Mouse (Mus musculus): ENCODE measurements around the gene Zfp619. TPM values are rescaled to one million over a fixed set of nuclear protein-coding genes. Genes with fewer than 3 reads are reported as not detected.
A peak's percentile ranks its signal among the peaks of the same experiment; 100 is the strongest.

Gene Zfp619
- polyA plus RNA-seq, 1 experiment from 2014 or later, result 2.8 TPM

DNA sequence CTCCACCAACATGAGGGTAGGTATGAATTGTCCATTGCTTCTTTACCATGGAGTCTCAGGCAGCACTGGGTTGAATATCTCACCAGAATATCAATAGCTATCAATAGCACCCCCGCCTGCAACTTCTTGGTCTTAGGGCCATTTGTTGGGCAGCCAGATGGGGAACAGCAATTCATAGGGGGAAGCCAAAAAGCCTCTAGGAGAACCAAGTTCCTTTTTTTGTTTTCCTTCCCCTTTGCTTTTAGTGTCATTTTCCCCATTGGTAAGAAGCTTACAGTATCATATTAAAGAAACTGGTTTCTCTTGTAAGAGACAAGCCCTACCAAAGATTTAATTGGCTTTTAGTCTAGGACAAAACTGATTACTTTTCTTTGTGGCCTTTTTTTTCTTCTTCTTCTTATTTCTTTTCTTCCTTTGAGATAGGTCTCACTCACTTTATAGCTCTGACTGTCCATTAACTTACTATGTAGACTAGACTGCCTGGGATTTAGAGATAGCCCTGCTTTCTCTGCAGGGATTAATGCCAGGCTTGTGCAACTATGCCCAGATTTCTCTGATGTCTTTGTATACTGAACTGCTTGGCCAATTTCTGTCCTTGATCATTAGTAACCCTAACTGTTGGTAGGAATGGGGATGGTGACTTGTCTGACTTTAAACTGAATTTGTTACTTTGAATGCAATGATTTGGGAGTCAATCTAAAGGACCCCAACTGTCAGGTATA lies 6.3 kb downstream of the Zfp619 start:
- no peak for ATAC-seq (replicated peaks; ENCODE audit: low FRiP score, low TSS enrichment, low read depth)
- Histone ChIP-seq H3K9me3 (ENCODE audit: control insufficient read depth, low read length) (0 out of 2 replicates have a peak, but pooled peaks cover 3% of the 10 kb centered on the region), H3K36me3 (ENCODE audit: control insufficient read depth, insufficient read depth, low read length) (no peaks in the 10 kb centered on the region), H3K27ac (ENCODE audit: low read depth) (no peak overlapping the region), H3K4me1 (replicated peaks; ENCODE audit: control insufficient read depth, insufficient read depth, low read length) (no peaks in the 10 kb centered on the region), H3K4me3 (ENCODE audit: low read depth, low read length) (no peak overlapping the region), H3K27me3 (replicated peaks; ENCODE audit: control insufficient read depth, insufficient read depth, low read length) (no peaks in the 10 kb centered on the region), H3K9ac (ENCODE audit: low read length) (no peak overlapping the region), H3K4me2 (ENCODE audit: low read length) (no peak overlapping the region)
- no peak for DNase-seq (ENCODE audit: low spot score)
- WGBS, result 83% methylated on average over 1 of the region's 1 CpGs

DNA sequence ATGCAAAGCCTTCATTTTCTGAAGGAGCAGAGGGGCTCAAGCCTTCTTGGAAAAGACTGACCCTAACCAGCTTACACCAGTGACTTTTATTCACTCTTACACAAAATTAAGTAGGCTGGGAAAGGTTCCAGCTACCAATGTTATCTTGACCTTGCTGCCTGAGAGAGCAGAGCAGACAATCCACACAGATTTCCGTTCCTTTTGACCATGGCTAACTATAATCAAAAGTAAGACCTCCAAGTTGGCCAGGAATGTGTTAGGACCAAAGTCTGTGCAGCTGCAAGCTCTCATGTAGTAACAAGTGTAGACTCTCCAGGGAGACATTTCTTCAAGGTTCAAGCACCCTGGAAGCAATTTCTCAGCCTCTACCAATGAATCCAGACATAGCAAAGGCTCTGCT lies 25.6 kb downstream of the Zfp619 start:
- Histone ChIP-seq H3K27me3 (replicated peaks; ENCODE audit: control insufficient read depth, insufficient read depth, low read length) (no peaks in the 10 kb centered on the region), H3K4me3 (ENCODE audit: low read depth, low read length) (no peak overlapping the region), H3K9ac (ENCODE audit: low read length) (no peak overlapping the region), H3K36me3 (ENCODE audit: control insufficient read depth, insufficient read depth, low read length) (no peaks in the 10 kb centered on the region), H3K4me1 (replicated peaks; ENCODE audit: control insufficient read depth, insufficient read depth, low read length) (no peaks in the 10 kb centered on the region; the same call in 1 of the 2 replicates), H3K27ac (ENCODE audit: low read depth) (no peak overlapping the region), H3K4me2 (ENCODE audit: low read length) (no peak overlapping the region), H3K9me3 (ENCODE audit: control insufficient read depth, low read length) (no peaks in the 10 kb centered on the region)
- no peak for ATAC-seq (replicated peaks; ENCODE audit: low FRiP score, low TSS enrichment, low read depth)
- no peak for DNase-seq (ENCODE audit: low spot score)
- WGBS, result 78% methylated on average over 1 of the region's 1 CpGs

DNA sequence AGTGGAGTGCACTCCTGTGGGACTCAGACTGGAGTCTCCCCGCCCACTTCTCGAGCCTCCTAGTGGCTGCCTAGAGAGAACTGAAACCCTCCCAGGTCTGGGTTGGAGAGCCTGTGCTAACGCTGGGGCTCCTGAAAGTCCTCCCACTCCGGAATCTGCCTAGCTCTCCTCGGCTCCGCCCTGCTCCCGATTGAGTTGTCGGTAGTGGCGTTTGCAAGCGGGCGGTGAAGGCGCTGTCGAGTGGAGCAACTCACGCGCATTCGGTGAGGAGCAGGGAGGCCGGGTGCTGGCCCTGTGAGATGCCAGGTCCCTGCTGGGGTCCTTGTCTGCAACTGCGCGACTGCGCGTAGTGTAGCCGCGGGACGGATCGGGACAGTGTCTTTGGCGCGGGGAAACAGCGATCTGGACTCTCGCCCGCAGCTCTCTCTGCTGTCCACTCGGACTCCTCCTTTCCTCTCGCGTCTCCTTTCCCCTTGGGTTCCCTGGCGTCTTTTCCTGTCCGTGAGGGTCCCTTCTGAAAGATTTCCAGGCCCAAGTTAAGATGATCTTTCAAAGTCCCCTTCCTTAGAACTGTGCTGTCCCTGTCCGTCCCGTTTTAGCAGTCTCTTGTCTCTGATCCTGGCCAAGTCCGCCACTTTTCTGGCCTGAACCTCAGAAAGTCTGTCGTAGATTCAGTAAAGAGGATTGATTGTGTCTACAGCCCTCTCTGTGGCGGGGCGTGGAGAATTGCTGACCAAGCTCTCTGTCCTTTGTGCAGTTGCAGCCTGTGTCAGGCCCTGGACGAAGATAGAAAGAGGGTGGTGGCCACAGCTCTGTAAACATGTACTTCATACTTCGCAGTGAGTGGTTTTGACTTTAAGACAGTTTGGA lies 26.9 kb downstream of the Zfp619 start:
- Histone ChIP-seq H3K9ac (ENCODE audit: low read length) (peak overlapping the region; percentile 85), H3K9me3 (ENCODE audit: control insufficient read depth, low read length) (no peaks in the 10 kb centered on the region), H3K36me3 (ENCODE audit: control insufficient read depth, insufficient read depth, low read length) (no peaks in the 10 kb centered on the region), H3K4me2 (ENCODE audit: low read length) (peak overlapping the region; percentile 57), H3K4me3 (ENCODE audit: low read depth, low read length) (peak overlapping the region; percentile 55), H3K4me1 (replicated peaks; ENCODE audit: control insufficient read depth, insufficient read depth, low read length) (no peaks in the 10 kb centered on the region; the same call in 1 of the 2 replicates), H3K27ac (ENCODE audit: low read depth) (peak overlapping the region; percentile 94), H3K27me3 (replicated peaks; ENCODE audit: control insufficient read depth, insufficient read depth, low read length) (no peaks in the 10 kb centered on the region)
- ATAC-seq (replicated peaks; ENCODE audit: low FRiP score, low TSS enrichment, low read depth), result peak; percentile 96
- WGBS, result under 1% methylated on average over 37 of the region's 43 CpGs
- DNase-seq (ENCODE audit: low spot score), result peak; percentile 91

DNA sequence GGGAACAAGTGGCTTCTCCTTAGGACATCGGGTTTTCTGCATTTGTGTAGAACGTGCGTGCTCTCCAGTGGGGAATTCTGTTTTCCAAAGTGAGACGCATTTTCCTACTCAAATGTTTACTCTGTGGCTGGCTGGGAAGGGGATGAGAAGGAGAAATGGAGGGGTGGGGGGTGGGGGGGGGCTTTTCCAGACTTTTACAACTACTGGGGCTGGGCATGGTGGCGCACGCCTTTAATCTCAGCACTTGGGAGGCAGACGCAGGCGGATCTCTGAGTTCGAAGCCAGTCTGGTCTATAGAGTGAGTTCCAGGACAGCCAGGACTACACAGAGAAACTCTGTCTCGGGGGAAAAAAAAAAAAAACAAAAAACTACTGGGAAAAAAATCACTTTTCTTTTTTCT lies 27.6 kb downstream of the Zfp619 start:
- no peaks in the 10 kb centered on the region for H3K36me3 ChIP-seq (ENCODE audit: control insufficient read depth, insufficient read depth, low read length)
- no peaks in the 10 kb centered on the region for H3K9me3 ChIP-seq (ENCODE audit: control insufficient read depth, low read length)
- peak overlapping the region; percentile 94 for H3K27ac ChIP-seq (ENCODE audit: low read depth)
- peak overlapping the region; percentile 57 for H3K4me2 ChIP-seq (ENCODE audit: low read length)
- H3K27me3 ChIP-seq (replicated peaks; ENCODE audit: control insufficient read depth, insufficient read depth, low read length), result no peaks in the 10 kb centered on the region
- peak overlapping the region; percentile 85 for H3K9ac ChIP-seq (ENCODE audit: low read length)
- ATAC-seq (replicated peaks; ENCODE audit: low FRiP score, low TSS enrichment, low read depth) (no peak), DNase-seq (ENCODE audit: low spot score) (no peak)
- WGBS, result 31% methylated on average over 10 of the region's 10 CpGs
- no peaks in the 10 kb centered on the region; the same call in 1 of the 2 replicates for H3K4me1 ChIP-seq (replicated peaks; ENCODE audit: control insufficient read depth, insufficient read depth, low read length)
- H3K4me3 ChIP-seq (ENCODE audit: low read depth, low read length), result peak overlapping the region; percentile 55

DNA sequence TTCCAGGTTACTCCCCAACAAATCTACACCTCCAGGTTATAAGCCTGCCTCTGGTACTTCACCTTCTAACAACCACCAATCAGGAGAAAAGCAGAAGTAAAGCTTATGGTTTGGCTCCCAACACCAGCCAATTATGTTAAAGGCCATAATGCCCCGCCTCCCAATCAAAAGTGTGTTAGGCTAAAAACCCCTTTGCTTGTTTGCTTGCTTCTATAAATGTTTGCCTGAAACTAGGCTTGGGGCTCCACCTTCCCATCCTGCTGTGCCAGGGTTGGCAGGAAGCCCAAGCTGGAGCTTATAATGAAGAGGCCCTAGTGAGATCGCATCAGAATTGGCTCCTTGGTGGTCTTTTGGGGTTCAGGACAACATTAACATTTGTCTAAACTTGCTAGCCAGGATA lies 31.8 kb downstream of the Zfp619 start:
- Histone ChIP-seq H3K36me3 (ENCODE audit: control insufficient read depth, insufficient read depth, low read length) (no peaks in the 10 kb centered on the region), H3K9ac (ENCODE audit: low read length) (no peak overlapping the region), H3K4me2 (ENCODE audit: low read length) (no peak overlapping the region), H3K9me3 (ENCODE audit: control insufficient read depth, low read length) (no peaks in the 10 kb centered on the region), H3K27ac (ENCODE audit: low read depth) (no peak overlapping the region), H3K27me3 (replicated peaks; ENCODE audit: control insufficient read depth, insufficient read depth, low read length) (no peaks in the 10 kb centered on the region), H3K4me1 (replicated peaks; ENCODE audit: control insufficient read depth, insufficient read depth, low read length) (0 out of 2 replicates have a peak, but pooled peaks cover 2% of the 10 kb centered on the region), H3K4me3 (ENCODE audit: low read depth, low read length) (no peak overlapping the region)
- DNase-seq (ENCODE audit: low spot score) (no peak), ATAC-seq (replicated peaks; ENCODE audit: low FRiP score, low TSS enrichment, low read depth) (no peak)
- WGBS, result 85% methylated on average over 2 of the region's 2 CpGs

DNA sequence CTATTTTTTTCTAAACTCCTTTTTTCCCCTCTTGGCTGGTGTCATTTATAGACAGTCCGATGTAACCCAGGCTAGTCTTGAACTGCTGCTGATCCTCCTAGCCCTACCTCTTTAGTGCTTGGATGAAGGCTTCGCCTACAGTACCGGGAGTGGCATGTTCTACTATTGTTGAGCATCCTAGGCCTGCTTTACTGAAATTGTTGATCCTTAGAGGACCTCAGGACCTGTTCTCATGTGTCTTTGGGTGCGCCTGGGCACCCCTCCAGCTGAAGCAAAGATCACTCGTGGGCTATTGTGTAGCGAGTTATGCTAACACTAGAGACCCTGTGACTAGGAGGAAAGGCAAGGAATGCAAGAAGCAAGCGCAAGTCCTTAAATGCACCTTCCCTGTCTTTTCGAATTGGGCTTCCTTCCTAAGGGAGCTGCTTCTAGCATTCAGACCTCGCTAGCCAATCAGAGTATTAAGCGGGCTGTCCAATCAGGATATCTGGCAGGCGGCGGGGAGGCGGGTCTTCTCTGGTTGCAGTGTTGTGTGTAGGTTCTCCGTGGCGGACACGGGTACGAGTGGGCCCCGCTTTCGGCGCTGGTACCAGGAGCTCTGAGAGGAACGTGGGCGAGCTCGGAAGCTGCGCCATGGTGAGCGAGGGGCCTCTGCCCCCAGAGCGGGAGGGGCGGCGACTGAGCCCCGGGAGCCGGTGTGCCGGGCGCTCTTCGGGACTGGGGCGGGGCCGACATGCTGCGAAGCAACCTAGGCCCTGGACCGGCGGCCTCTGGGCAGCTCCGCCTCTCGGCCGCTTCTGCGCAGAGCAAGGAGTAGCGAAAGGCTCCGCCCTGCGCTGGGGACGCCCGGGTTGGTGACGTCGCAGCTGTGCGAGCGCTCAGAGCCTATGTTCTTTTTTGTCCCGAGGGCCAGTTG lies 34.7 kb downstream of the Zfp619 start:
- peaks cover 17% of the 10 kb centered on the region for H3K36me3 ChIP-seq (ENCODE audit: control insufficient read depth, insufficient read depth, low read length)
- H3K9me3 ChIP-seq (ENCODE audit: control insufficient read depth, low read length), result no peaks in the 10 kb centered on the region
- 3% methylated on average over 52 of the region's 52 CpGs for WGBS
- peak overlapping the region; percentile 52 for H3K4me2 ChIP-seq (ENCODE audit: low read length)
- peak overlapping the region; percentile 79 for H3K9ac ChIP-seq (ENCODE audit: low read length)
- H3K4me1 ChIP-seq (replicated peaks; ENCODE audit: control insufficient read depth, insufficient read depth, low read length), result 0 out of 2 replicates have a peak, but pooled peaks cover 2% of the 10 kb centered on the region
- DNase-seq (ENCODE audit: low spot score) (peak; percentile 96), ATAC-seq (replicated peaks; ENCODE audit: low FRiP score, low TSS enrichment, low read depth) (peak; percentile 100)
- H3K4me3 ChIP-seq (ENCODE audit: low read depth, low read length), result peak overlapping the region; percentile 63
- peak overlapping the region; percentile 90 for H3K27ac ChIP-seq (ENCODE audit: low read depth)
- H3K27me3 ChIP-seq (replicated peaks; ENCODE audit: control insufficient read depth, insufficient read depth, low read length), result no peaks in the 10 kb centered on the region

DNA sequence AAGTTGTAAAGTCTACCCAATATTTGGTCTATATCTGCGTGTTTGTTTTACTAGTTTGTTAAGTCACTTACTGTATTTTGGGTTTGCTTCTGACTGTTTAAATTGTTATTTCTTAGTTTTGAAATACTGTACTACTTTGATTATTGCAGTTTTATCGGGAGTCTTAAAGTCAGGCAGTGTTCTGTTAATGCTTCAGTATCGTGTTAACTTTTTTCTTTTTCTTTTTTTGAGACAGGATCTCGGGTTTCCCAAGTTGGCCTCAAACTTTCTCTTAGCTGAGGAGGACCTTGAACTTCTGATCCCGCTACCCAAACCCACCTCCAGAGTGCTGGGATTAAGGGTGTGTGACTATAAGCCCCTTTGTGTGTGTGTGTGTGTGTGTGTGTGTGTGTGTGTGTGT lies 35.4 kb downstream of the Zfp619 start:
- peak overlapping the region; percentile 52 for H3K4me2 ChIP-seq (ENCODE audit: low read length)
- H3K4me3 ChIP-seq (ENCODE audit: low read depth, low read length), result peak overlapping the region; percentile 63
- 2% methylated on average over 5 of the region's 5 CpGs for WGBS
- no peaks in the 10 kb centered on the region for H3K9me3 ChIP-seq (ENCODE audit: control insufficient read depth, low read length)
- no peak for DNase-seq (ENCODE audit: low spot score)
- peak overlapping the region; percentile 90 for H3K27ac ChIP-seq (ENCODE audit: low read depth)
- H3K4me1 ChIP-seq (replicated peaks; ENCODE audit: control insufficient read depth, insufficient read depth, low read length), result 0 out of 2 replicates have a peak, but pooled peaks cover 2% of the 10 kb centered on the region
- peaks cover 20% of the 10 kb centered on the region for H3K36me3 ChIP-seq (ENCODE audit: control insufficient read depth, insufficient read depth, low read length)
- ATAC-seq (replicated peaks; ENCODE audit: low FRiP score, low TSS enrichment, low read depth), result no peak
- H3K9ac ChIP-seq (ENCODE audit: low read length), result peak overlapping the region; percentile 79
- no peaks in the 10 kb centered on the region for H3K27me3 ChIP-seq (replicated peaks; ENCODE audit: control insufficient read depth, insufficient read depth, low read length)

DNA sequence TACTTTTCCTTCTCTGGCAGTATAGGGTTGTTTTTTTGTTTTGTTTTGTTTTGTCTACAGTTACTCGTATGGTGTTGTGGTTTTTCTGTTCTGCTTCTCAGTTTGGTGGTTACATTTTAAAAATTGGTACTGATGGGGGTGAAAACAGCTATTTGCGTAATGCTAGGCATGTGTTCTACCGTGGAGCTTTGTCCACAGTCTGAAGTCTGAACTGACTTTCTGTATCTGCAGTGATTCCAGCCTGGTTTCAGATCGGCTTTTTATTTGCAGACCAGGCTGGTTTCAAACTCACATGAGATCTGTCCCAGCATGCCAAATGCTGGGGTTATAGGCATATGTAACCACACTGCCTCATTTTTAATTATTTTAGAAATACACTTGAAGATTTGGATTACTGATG lies 36.3 kb downstream of the Zfp619 start:
- Histone ChIP-seq H3K27ac (ENCODE audit: low read depth) (no peak overlapping the region), H3K4me2 (ENCODE audit: low read length) (peak overlapping the region; percentile 52; the same call in 1 of the 2 replicates), H3K9me3 (ENCODE audit: control insufficient read depth, low read length) (no peaks in the 10 kb centered on the region), H3K27me3 (replicated peaks; ENCODE audit: control insufficient read depth, insufficient read depth, low read length) (no peaks in the 10 kb centered on the region), H3K4me1 (replicated peaks; ENCODE audit: control insufficient read depth, insufficient read depth, low read length) (0 out of 2 replicates have a peak, but pooled peaks cover 2% of the 10 kb centered on the region), H3K9ac (ENCODE audit: low read length) (no peak overlapping the region), H3K36me3 (ENCODE audit: control insufficient read depth, insufficient read depth, low read length) (peaks cover 20% of the 10 kb centered on the region), H3K4me3 (ENCODE audit: low read depth, low read length) (no peak overlapping the region)
- WGBS, result 86% methylated on average over 4 of the region's 4 CpGs
- ATAC-seq (replicated peaks; ENCODE audit: low FRiP score, low TSS enrichment, low read depth) (no peak), DNase-seq (ENCODE audit: low spot score) (no peak)

Data from intestine, embryonic 14.5 days (tissue).